Mouse (Mus musculus) spleen, adult 12 weeks (tissue): ENCODE measurements around the gene Bmpr1a.
A peak's percentile ranks its signal among the peaks of the same experiment; 100 is the strongest.
"Not testable (repeated sequence)": the region's sequence is repeated elsewhere in the genome, so short reads cannot be mapped to it uniquely, and the experiment has no call there.

Experiments
- DNase-seq: peaks from one replicate; pipeline ENCODE4 v3.0.0; 2022; ENCODE audit warnings: low spot score

The Bmpr1a gene

GRCm38 (mm10) chr14:34449807-34450206 lies 53.3 kb downstream of the Bmpr1a start:
- no peak for DNase-seq

GRCm38 (mm10) chr14:34448398-34448797 lies 54.7 kb downstream of the Bmpr1a start:
- DNase-seq: no peak

- no peak for DNase-seq
These were observed 55.5 kb downstream of the Bmpr1a start for GRCm38 (mm10) chr14:34447659-34448058.

- DNase-seq: no peak
These were observed 56.5 kb downstream of the Bmpr1a start for GRCm38 (mm10) chr14:34446624-34447023.

GRCm38 (mm10) chr14:34445348-34445747 lies 57.8 kb downstream of the Bmpr1a start:
- no peak for DNase-seq

- DNase-seq: no peak
These were observed 58.2 kb downstream of the Bmpr1a start for GRCm38 (mm10) chr14:34444924-34445323.

- DNase-seq: no peak
These were observed 58.8 kb downstream of the Bmpr1a start for GRCm38 (mm10) chr14:34444368-34444767.

GRCm38 (mm10) chr14:34442531-34442930 lies 60.6 kb downstream of the Bmpr1a start:
- DNase-seq: no peak

GRCm38 (mm10) chr14:34440526-34441066 lies 62.5 kb downstream of the Bmpr1a start:
- DNase-seq: no peak

GRCm38 (mm10) chr14:34429069-34429468 lies 74.1 kb downstream of the Bmpr1a start:
- no peak for DNase-seq

GRCm38 (mm10) chr14:34428274-34428673 lies 74.9 kb downstream of the Bmpr1a start:
- no peak for DNase-seq

GRCm38 (mm10) chr14:34421078-34421477 lies 82.1 kb downstream of the Bmpr1a start:
- no peak for DNase-seq

GRCm38 (mm10) chr14:34417501-34417900 lies 85.6 kb downstream of the Bmpr1a start:
- no peak for DNase-seq

- not testable (repeated sequence) for DNase-seq
These were observed 86.2 kb downstream of the Bmpr1a start for GRCm38 (mm10) chr14:34416946-34417345.

GRCm38 (mm10) chr14:34412164-34412896 lies 90.8 kb downstream of the Bmpr1a start:
- no peak for DNase-seq

- no peak for DNase-seq
These were observed 92.4 kb downstream of the Bmpr1a start for GRCm38 (mm10) chr14:34410716-34411115.

- DNase-seq: no peak
These were observed 99.7 kb downstream of the Bmpr1a start for GRCm38 (mm10) chr14:34403424-34403823.

- no peak for DNase-seq
These were observed 100.3 kb downstream of the Bmpr1a start for GRCm38 (mm10) chr14:34402871-34403270.

GRCm38 (mm10) chr14:34401135-34401534 lies 102.0 kb downstream of the Bmpr1a start:
- DNase-seq: peak; percentile 45

GRCm38 (mm10) chr14:34400021-34400420 lies 103.1 kb downstream of the Bmpr1a start:
- no peak for DNase-seq

GRCm38 (mm10) chr14:34399301-34399700 lies 103.8 kb downstream of the Bmpr1a start:
- no peak for DNase-seq

- no peak for DNase-seq
These were observed 104.2 kb downstream of the Bmpr1a start for GRCm38 (mm10) chr14:34398901-34399300.

GRCm38 (mm10) chr14:34397871-34398270 lies 105.3 kb downstream of the Bmpr1a start:
- DNase-seq: no peak

- DNase-seq: no peak
These were observed 109.8 kb downstream of the Bmpr1a start for GRCm38 (mm10) chr14:34393295-34393694.
